Comparison of ENCODE assay signal across 22 mouse cellular contexts in the genomic region with DNA sequence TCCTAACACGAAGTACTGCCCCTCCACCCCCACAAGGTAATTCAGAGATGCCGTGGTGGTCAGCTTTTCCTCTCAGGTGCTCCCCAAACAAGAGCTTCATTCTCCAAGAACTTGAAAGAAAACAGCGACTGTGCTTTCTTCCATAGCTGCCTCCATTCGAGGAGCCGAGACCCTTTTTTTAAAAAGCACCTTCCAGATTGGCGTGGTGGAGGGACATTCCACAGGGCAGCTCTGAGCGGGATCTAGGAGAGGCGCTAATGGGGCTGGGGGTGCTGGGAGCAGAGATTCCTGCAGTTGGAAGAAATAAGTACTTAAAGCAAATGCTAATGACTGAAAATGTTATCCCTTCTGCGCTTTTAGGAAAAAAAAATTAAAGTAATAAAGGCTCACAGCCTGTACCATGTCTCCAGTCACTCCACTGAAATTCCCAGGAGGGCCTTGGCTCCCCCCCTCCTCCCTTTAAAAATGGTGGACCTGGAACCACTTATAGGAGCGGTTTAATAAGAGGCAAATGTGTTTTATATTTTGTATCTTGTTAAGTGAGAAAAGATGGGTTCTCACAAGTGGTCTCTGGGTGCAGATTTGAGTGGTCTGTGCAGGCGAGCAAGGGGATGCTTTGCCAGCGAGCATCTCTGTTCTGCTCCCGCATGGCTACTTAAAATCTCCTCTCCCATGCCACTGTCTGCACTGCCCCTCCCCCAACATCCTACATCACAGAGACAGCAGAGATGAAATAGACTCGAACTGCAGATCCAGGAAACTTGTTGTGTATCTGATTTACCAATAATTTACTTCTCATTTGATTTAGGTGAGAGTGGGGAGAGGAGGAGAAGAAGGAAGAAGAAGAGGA.
DNase-seq lines count a peak whose midpoint lies in the region; ATAC-seq and TF ChIP-seq lines count a peak whose summit lies in the region.
"Had no signal": no experiment of that assay in that cellular context is flagged by ENCODE, and none has a peak within 500 bp of the region (broad histone marks: within the 10 kb centered on the region; RNA-seq: fewer than 3 reads in every experiment).

No protein-coding gene starts in this region.

- no peak overlapping the region for H3K4me3 ChIP-seq in lung, postnatal 0 days (ENCODE audit: low read depth, low read length)
- no peak overlapping the region for H3K4me3 ChIP-seq in lung, adult 2 months (replicated peaks; ENCODE audit: extremely low read depth, low read depth, low read length)
- H3K4me3 ChIP-seq in embryonic facial prominence, embryonic 11.5 days (ENCODE audit: low read depth, low read length), result no peak overlapping the region
- H3K4me3 ChIP-seq in limb, embryonic 11.5 days (ENCODE audit: low read depth, low read length), result no peak overlapping the region
- H3K4me3 ChIP-seq: embryonic facial prominence, embryonic 15.5 days; heart, embryonic 10.5 days; liver, embryonic 12.5 days; neural tube, embryonic 12.5 days; stomach, embryonic 15.5 days had no signal

- no peaks in the 10 kb centered on the region for H3K9me3 ChIP-seq in lung, postnatal 0 days (ENCODE audit: low read length)
- H3K9me3 ChIP-seq in embryonic facial prominence, embryonic 11.5 days (replicated peaks; ENCODE audit: control insufficient read depth, low read length), result no peaks in the 10 kb centered on the region
- no peaks in the 10 kb centered on the region for H3K9me3 ChIP-seq in limb, embryonic 11.5 days (ENCODE audit: control insufficient read depth, low read length)
- H3K9me3 ChIP-seq: embryonic facial prominence, embryonic 15.5 days; heart, embryonic 10.5 days; liver, embryonic 12.5 days; neural tube, embryonic 12.5 days; stomach, embryonic 15.5 days had no signal

- H3K4me2 ChIP-seq in lung, postnatal 0 days (replicated peaks; ENCODE audit: low read depth, low read length), result no peak overlapping the region
- H3K4me2 ChIP-seq in embryonic facial prominence, embryonic 11.5 days (ENCODE audit: low read depth, low read length), result no peak overlapping the region; the same call in 1 of the 2 replicates
- H3K4me2 ChIP-seq in limb, embryonic 11.5 days (ENCODE audit: low read depth, severe bottlenecking), result peak overlapping the region; percentile 24; the same call in 1 of the 2 replicates
- H3K4me2 ChIP-seq: embryonic facial prominence, embryonic 15.5 days; liver, embryonic 12.5 days; neural tube, embryonic 12.5 days; stomach, embryonic 15.5 days had no signal

- H3K36me3 ChIP-seq in lung, postnatal 0 days (ENCODE audit: insufficient read depth, low read length), result no peaks in the 10 kb centered on the region
- no peaks in the 10 kb centered on the region for H3K36me3 ChIP-seq in embryonic facial prominence, embryonic 11.5 days (replicated peaks; ENCODE audit: control insufficient read depth, insufficient read depth, low read depth, low read length)
- no peaks in the 10 kb centered on the region for H3K36me3 ChIP-seq in limb, embryonic 11.5 days (ENCODE audit: control insufficient read depth, insufficient read depth, low read length)
- H3K36me3 ChIP-seq: embryonic facial prominence, embryonic 15.5 days; heart, embryonic 10.5 days; liver, embryonic 12.5 days; neural tube, embryonic 12.5 days; stomach, embryonic 15.5 days had no signal

- ATAC-seq in lung, postnatal 0 days, result no peak
- peak; percentile 65; the same call in 1 of the 2 replicates for ATAC-seq in embryonic facial prominence, embryonic 11.5 days (replicated peaks; ENCODE audit: insufficient number of reproducible peaks, low FRiP score, low TSS enrichment, low read depth)
- ATAC-seq in limb, embryonic 11.5 days (ENCODE audit: insufficient number of reproducible peaks, low FRiP score, low TSS enrichment, low read depth), result peak; percentile 81; the same call in 1 of the 2 replicates
- ATAC-seq: activated CD4-positive, CD25-positive, alpha-beta regulatory T cell, adult 4 months; forebrain, embryonic 14.5 days; hindbrain, embryonic 16.5 days; intestine, postnatal 0 days; liver, embryonic 12.5 days had no signal

- no peaks in the 10 kb centered on the region for H3K27me3 ChIP-seq in lung, postnatal 0 days (replicated peaks; ENCODE audit: insufficient read depth, low read length)
- no peaks in the 10 kb centered on the region for H3K27me3 ChIP-seq in embryonic facial prominence, embryonic 11.5 days (ENCODE audit: control insufficient read depth, insufficient read depth, low read length)
- no peaks in the 10 kb centered on the region for H3K27me3 ChIP-seq in limb, embryonic 11.5 days (ENCODE audit: control insufficient read depth, insufficient read depth, low read length)
- H3K27me3 ChIP-seq: liver, embryonic 12.5 days; neural tube, embryonic 12.5 days; stomach, embryonic 15.5 days had no signal

- no peak for TF ChIP-seq POLR2A in lung, adult 2 months (IDR thresholded peaks at IDR 0.05; ENCODE audit: borderline replicate concordance, extremely low read depth, low read depth, low read length)

- TF ChIP-seq CTCF in lung, postnatal 0 days (IDR thresholded peaks at IDR 0.05), result no peak
- no peak for TF ChIP-seq CTCF in lung, adult 2 months (IDR thresholded peaks at IDR 0.05; ENCODE audit: insufficient read depth, low read length)

- no peak overlapping the region for H3K9ac ChIP-seq in lung, postnatal 0 days (replicated peaks; ENCODE audit: low read depth)
- H3K9ac ChIP-seq in embryonic facial prominence, embryonic 11.5 days (replicated peaks; ENCODE audit: low read length), result no peak overlapping the region
- no peak overlapping the region for H3K9ac ChIP-seq in limb, embryonic 11.5 days (ENCODE audit: low read length)
- H3K9ac ChIP-seq: embryonic facial prominence, embryonic 15.5 days; liver, embryonic 12.5 days; neural tube, embryonic 12.5 days; stomach, embryonic 15.5 days had no signal

- no peak for TF ChIP-seq EP300 in lung, postnatal 0 days (IDR thresholded peaks at IDR 0.05)

- 42% methylated on average over 14 of the region's 14 CpGs for WGBS in lung, postnatal 0 days
- 51% methylated on average over 14 of the region's 14 CpGs for WGBS in lung, adult 2 months
- 34% methylated on average over 14 of the region's 14 CpGs for WGBS in embryonic facial prominence, embryonic 11.5 days
- 14% methylated on average over 14 of the region's 14 CpGs for WGBS in limb, embryonic 11.5 days

- H3K27ac ChIP-seq in lung, postnatal 0 days (ENCODE audit: low read length), result no peak overlapping the region
- H3K27ac ChIP-seq in embryonic facial prominence, embryonic 11.5 days (replicated peaks; ENCODE audit: low read depth, low read length), result peak overlapping the region; percentile 57; the same call in 1 of the 2 replicates
- H3K27ac ChIP-seq in limb, embryonic 11.5 days (replicated peaks; ENCODE audit: low read depth, low read length), result peak overlapping the region; percentile 68
- H3K27ac ChIP-seq: embryonic facial prominence, embryonic 15.5 days; heart, embryonic 10.5 days; liver, embryonic 12.5 days; neural tube, embryonic 12.5 days; stomach, embryonic 15.5 days had no signal

- DNase-seq in embryo, embryonic 10 days (ENCODE audit: low spot score), result peak; percentile 47
- DNase-seq in embryo, embryonic 9.5 days (ENCODE audit: extremely low spot score), result no peak
- DNase-seq in lung, postnatal 0 days (ENCODE audit: low spot score), result peak; percentile 17
- no peak for DNase-seq in lung, adult 2 months
- peak; percentile 81 for DNase-seq in embryonic facial prominence, embryonic 11.5 days (ENCODE audit: low spot score)
- peak; percentile 74 for DNase-seq in limb, embryonic 11.5 days (ENCODE audit: low spot score)
- DNase-seq in cerebellum, adult 11 months, result no peak
- DNase-seq in retina, embryonic 14.5 days (ENCODE audit: low spot score), result no peak
- DNase-seq: adrenal gland, adult 8-10 months; cerebellum, adult 8-10 months; layer of hippocampus, adult 9-11 months; lung, postnatal 4 days; thymus, postnatal 25 days had no signal

- H3K4me1 ChIP-seq in lung, postnatal 0 days (ENCODE audit: insufficient read depth, low read depth, low read length), result no peaks in the 10 kb centered on the region
- no peaks in the 10 kb centered on the region for H3K4me1 ChIP-seq in lung, adult 2 months (ENCODE audit: control insufficient read depth, insufficient read depth, low read length)
- no peaks in the 10 kb centered on the region for H3K4me1 ChIP-seq in embryonic facial prominence, embryonic 11.5 days (ENCODE audit: control insufficient read depth, insufficient read depth, low read length)
- peaks cover 38% of the 10 kb centered on the region for H3K4me1 ChIP-seq in limb, embryonic 11.5 days (ENCODE audit: control insufficient read depth, insufficient read depth, low read length)
- H3K4me1 ChIP-seq: liver, embryonic 12.5 days; neural tube, embryonic 12.5 days; stomach, embryonic 15.5 days had no signal

Comparison
In these comparisons a context has a peak if more than half of its experiments do, and no peak if none do; other contexts are left out.
1. DNase-seq: peak in embryo, embryonic 10 days (single experiment), lung, postnatal 0 days (single experiment), embryonic facial prominence, embryonic 11.5 days (single experiment) and limb, embryonic 11.5 days (single experiment); none in embryo, embryonic 9.5 days (single experiment), lung, adult 2 months (single experiment), cerebellum, adult 11 months (single experiment) and retina, embryonic 14.5 days (single experiment).